Mouse (Mus musculus) liver, embryonic 14.5 days (tissue): ENCODE results near the gene Ccdc114.

Source experiments
- CTCF ChIP-seq: IDR thresholded peaks from 2 replicates; pipeline ENCODE4 v1.5.1; 2016; ENCODE audit warnings: antibody characterized with exemption, low read depth, control low read depth
- EP300 ChIP-seq: IDR thresholded peaks from 2 replicates; pipeline ENCODE4 v1.6.1; 2016; ENCODE audit warnings: antibody characterized with exemption, low read depth

- TF ChIP-seq CTCF (no peak), EP300 (no peak)
Observed at GRCm38 (mm10) chr7:45887246-45887645, 36.6 kb upstream of the Ccdc114 start.
